Mouse (Mus musculus): Measurements from ENCODE around the gene Appl1. TPM values are rescaled to one million over a fixed set of nuclear protein-coding genes. Genes with fewer than 3 reads are reported as not detected.
"Not testable (repeated sequence)": the region's sequence is repeated elsewhere in the genome, so short reads cannot be mapped to it uniquely, and the experiment has no call there.

Gene Appl1
- polyA plus RNA-seq, 1 experiment from 2014 or later, result 62.6 TPM

DNA sequence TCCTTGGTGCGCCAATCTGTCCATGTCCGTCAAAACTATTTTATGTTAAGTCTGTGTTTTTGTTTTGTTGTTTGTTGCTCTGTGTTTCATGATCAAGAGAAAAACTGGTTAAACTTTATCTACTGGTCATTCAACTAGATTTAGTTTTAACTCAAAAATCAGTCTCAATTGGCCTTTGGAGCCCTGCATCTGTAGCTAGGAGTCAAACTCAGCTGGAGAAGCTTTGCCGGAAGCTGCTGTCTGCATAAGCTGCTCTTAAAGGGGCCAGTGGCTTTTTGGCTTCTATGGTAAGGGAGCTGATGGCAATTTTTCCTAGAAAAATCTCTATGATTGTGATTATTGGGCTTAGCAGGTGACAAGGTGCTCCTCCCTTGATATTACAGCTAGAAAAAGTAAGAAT is 36.1 kb downstream of the Appl1 start:
- Histone ChIP-seq H3K9me3 (ENCODE audit: control insufficient read depth, low read length) (no peaks in the 10 kb centered on the region), H3K36me3 (ENCODE audit: control insufficient read depth, insufficient read depth, low read length) (no peaks in the 10 kb centered on the region), H3K27ac (ENCODE audit: low read depth, low read length) (no peak overlapping the region), H3K27me3 (ENCODE audit: control insufficient read depth, insufficient read depth, low read length) (no peaks in the 10 kb centered on the region), H3K4me1 (replicated peaks; ENCODE audit: control insufficient read depth, insufficient read depth, low read length) (no peaks in the 10 kb centered on the region), H3K4me2 (replicated peaks; ENCODE audit: low read depth, low read length) (no peak overlapping the region), H3K9ac (ENCODE audit: low read depth, low read length) (no peak overlapping the region), H3K4me3 (ENCODE audit: low read depth, low read length) (no peak overlapping the region)
- 89% methylated on average over 3 of the region's 3 CpGs for WGBS
- ATAC-seq (ENCODE audit: low FRiP score) (no peak), DNase-seq (ENCODE audit: low spot score) (no peak)

GRCm38 (mm10) chr14:26923702-26924421 is 47.2 kb downstream of the Appl1 start:
- Histone ChIP-seq H3K27ac (ENCODE audit: low read depth, low read length) (no peak overlapping the region), H3K27me3 (ENCODE audit: control insufficient read depth, insufficient read depth, low read length) (no peaks in the 10 kb centered on the region), H3K9me3 (ENCODE audit: control insufficient read depth, low read length) (no peaks in the 10 kb centered on the region), H3K4me1 (replicated peaks; ENCODE audit: control insufficient read depth, insufficient read depth, low read length) (no peaks in the 10 kb centered on the region), H3K4me3 (ENCODE audit: low read depth, low read length) (no peak overlapping the region), H3K9ac (ENCODE audit: low read depth, low read length) (no peak overlapping the region), H3K4me2 (replicated peaks; ENCODE audit: low read depth, low read length) (no peak overlapping the region), H3K36me3 (ENCODE audit: control insufficient read depth, insufficient read depth, low read length) (0 out of 2 replicates have a peak, but pooled peaks cover 2% of the 10 kb centered on the region)
- ATAC-seq (ENCODE audit: low FRiP score) (no peak), DNase-seq (ENCODE audit: low spot score) (no peak)
- WGBS, result 93% methylated on average over 5 of the region's 5 CpGs

GRCm38 (mm10) chr14:26919310-26919709 is 51.7 kb downstream of the Appl1 start:
- H3K4me2 ChIP-seq (replicated peaks; ENCODE audit: low read depth, low read length), result no peak overlapping the region
- no peaks in the 10 kb centered on the region for H3K4me1 ChIP-seq (replicated peaks; ENCODE audit: control insufficient read depth, insufficient read depth, low read length)
- no peak overlapping the region for H3K9ac ChIP-seq (ENCODE audit: low read depth, low read length)
- 96% methylated on average over 3 of the region's 3 CpGs for WGBS
- 0 out of 2 replicates have a peak, but pooled peaks cover 2% of the 10 kb centered on the region for H3K36me3 ChIP-seq (ENCODE audit: control insufficient read depth, insufficient read depth, low read length)
- ATAC-seq (ENCODE audit: low FRiP score), result no peak
- DNase-seq (ENCODE audit: low spot score), result no peak
- H3K9me3 ChIP-seq (ENCODE audit: control insufficient read depth, low read length), result no peaks in the 10 kb centered on the region
- H3K27ac ChIP-seq (ENCODE audit: low read depth, low read length), result no peak overlapping the region
- no peak overlapping the region for H3K4me3 ChIP-seq (ENCODE audit: low read depth, low read length)
- H3K27me3 ChIP-seq (ENCODE audit: control insufficient read depth, insufficient read depth, low read length), result no peaks in the 10 kb centered on the region

DNA sequence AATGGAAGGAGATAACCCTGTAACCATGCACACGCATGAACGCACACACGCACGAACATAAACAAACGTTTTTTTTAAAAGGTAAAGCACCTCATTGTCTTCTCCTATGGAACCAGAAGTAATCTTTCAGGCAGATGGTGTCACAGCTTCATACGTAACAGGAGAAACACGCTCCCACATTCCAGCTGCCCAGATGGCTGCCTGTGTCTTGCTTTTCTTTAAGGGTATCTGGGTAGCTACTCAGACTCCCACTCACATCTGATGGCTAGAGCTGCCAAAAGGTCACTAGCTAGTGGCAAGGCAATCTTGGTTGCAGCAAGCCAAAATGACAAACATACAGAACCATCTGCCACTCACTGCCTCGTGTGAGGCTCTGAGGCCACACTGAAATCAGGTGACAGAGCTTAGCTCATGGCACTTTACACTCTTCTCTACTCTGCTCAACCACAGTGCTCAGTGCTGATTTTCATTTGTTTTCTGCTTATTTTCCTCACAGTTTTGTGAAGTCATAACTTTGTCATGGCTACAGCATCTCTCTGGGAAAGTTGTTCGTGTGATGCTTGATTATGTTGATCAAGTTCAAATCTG is 57.3 kb downstream of the Appl1 start:
- Histone ChIP-seq H3K27ac (ENCODE audit: low read depth, low read length) (no peak overlapping the region), H3K4me2 (replicated peaks; ENCODE audit: low read depth, low read length) (no peak overlapping the region), H3K4me1 (replicated peaks; ENCODE audit: control insufficient read depth, insufficient read depth, low read length) (0 out of 2 replicates have a peak, but pooled peaks cover 2% of the 10 kb centered on the region), H3K4me3 (ENCODE audit: low read depth, low read length) (no peak overlapping the region), H3K36me3 (ENCODE audit: control insufficient read depth, insufficient read depth, low read length) (no peaks in the 10 kb centered on the region), H3K27me3 (ENCODE audit: control insufficient read depth, insufficient read depth, low read length) (no peaks in the 10 kb centered on the region), H3K9me3 (ENCODE audit: control insufficient read depth, low read length) (no peaks in the 10 kb centered on the region), H3K9ac (ENCODE audit: low read depth, low read length) (no peak overlapping the region)
- WGBS, result 68% methylated on average over 9 of the region's 9 CpGs
- ATAC-seq (ENCODE audit: low FRiP score), result no peak
- peak; percentile 10 for DNase-seq (ENCODE audit: low spot score)

DNA sequence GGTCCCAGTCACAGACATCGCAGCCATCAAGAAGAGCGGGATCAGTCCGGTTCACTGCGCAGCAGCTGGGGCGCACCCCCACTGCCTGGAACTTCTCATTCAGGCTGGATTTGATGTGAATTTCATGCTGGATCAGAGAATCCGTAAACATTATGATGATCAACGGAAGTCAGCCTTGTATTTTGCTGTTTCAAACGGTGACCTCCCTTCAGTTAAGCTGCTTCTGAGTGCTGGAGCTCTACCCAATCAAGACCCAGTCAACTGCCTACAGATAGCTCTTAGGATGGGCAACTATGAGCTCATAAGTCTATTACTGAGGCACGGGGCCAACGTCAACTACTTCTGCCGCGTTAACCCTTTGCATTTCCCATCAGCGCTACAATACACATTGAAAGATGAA is 59.2 kb downstream of the Appl1 start:
- H3K9me3 ChIP-seq (ENCODE audit: control insufficient read depth, low read length), result no peaks in the 10 kb centered on the region
- no peak overlapping the region for H3K4me3 ChIP-seq (ENCODE audit: low read depth, low read length)
- no peak overlapping the region for H3K9ac ChIP-seq (ENCODE audit: low read depth, low read length)
- ATAC-seq (ENCODE audit: low FRiP score) (no peak), DNase-seq (ENCODE audit: low spot score) (no peak)
- H3K27ac ChIP-seq (ENCODE audit: low read depth, low read length), result no peak overlapping the region
- H3K4me2 ChIP-seq (replicated peaks; ENCODE audit: low read depth, low read length), result no peak overlapping the region
- no peaks in the 10 kb centered on the region for H3K36me3 ChIP-seq (ENCODE audit: control insufficient read depth, insufficient read depth, low read length)
- H3K4me1 ChIP-seq (replicated peaks; ENCODE audit: control insufficient read depth, insufficient read depth, low read length), result 0 out of 2 replicates have a peak, but pooled peaks cover 2% of the 10 kb centered on the region
- H3K27me3 ChIP-seq (ENCODE audit: control insufficient read depth, insufficient read depth, low read length), result no peaks in the 10 kb centered on the region
- 95% methylated on average over 13 of the region's 13 CpGs for WGBS

- no peaks in the 10 kb centered on the region for H3K27me3 ChIP-seq (ENCODE audit: control insufficient read depth, insufficient read depth, low read length)
Observed at GRCm38 (mm10) chr14:26911201-26911600, 59.8 kb downstream of the Appl1 start.

GRCm38 (mm10) chr14:26910461-26910860 is 60.6 kb downstream of the Appl1 start:
- H3K27me3 ChIP-seq (ENCODE audit: control insufficient read depth, insufficient read depth, low read length); H3K36me3 ChIP-seq (ENCODE audit: control insufficient read depth, insufficient read depth, low read length); H3K9ac ChIP-seq (ENCODE audit: low read depth, low read length); H3K9me3 ChIP-seq (ENCODE audit: control insufficient read depth, low read length); H3K4me2 ChIP-seq (replicated peaks; ENCODE audit: low read depth, low read length); H3K4me3 ChIP-seq (ENCODE audit: low read depth, low read length); H3K27ac ChIP-seq (ENCODE audit: low read depth, low read length); H3K4me1 ChIP-seq (replicated peaks; ENCODE audit: control insufficient read depth, insufficient read depth, low read length); ATAC-seq (ENCODE audit: low FRiP score); DNase-seq (ENCODE audit: low spot score): not testable (repeated sequence)
- 36% methylated on average over 9 of the region's 9 CpGs for WGBS

More at GRCm38 (mm10) chr14:26911201-26911600, 59.8 kb downstream of the Appl1 start:
- H3K27ac ChIP-seq (ENCODE audit: low read depth, low read length), result no peak overlapping the region
- H3K36me3 ChIP-seq (ENCODE audit: control insufficient read depth, insufficient read depth, low read length), result no peaks in the 10 kb centered on the region
- H3K4me2 ChIP-seq (replicated peaks; ENCODE audit: low read depth, low read length), result no peak overlapping the region
- H3K4me1 ChIP-seq (replicated peaks; ENCODE audit: control insufficient read depth, insufficient read depth, low read length), result 0 out of 2 replicates have a peak, but pooled peaks cover 2% of the 10 kb centered on the region
- ATAC-seq (ENCODE audit: low FRiP score) (no peak), DNase-seq (ENCODE audit: low spot score) (no peak)
- H3K9ac ChIP-seq (ENCODE audit: low read depth, low read length), result no peak overlapping the region
- 83% methylated on average over 6 of the region's 6 CpGs for WGBS
- no peaks in the 10 kb centered on the region for H3K9me3 ChIP-seq (ENCODE audit: control insufficient read depth, low read length)
- H3K4me3 ChIP-seq (ENCODE audit: low read depth, low read length), result no peak overlapping the region

DNA sequence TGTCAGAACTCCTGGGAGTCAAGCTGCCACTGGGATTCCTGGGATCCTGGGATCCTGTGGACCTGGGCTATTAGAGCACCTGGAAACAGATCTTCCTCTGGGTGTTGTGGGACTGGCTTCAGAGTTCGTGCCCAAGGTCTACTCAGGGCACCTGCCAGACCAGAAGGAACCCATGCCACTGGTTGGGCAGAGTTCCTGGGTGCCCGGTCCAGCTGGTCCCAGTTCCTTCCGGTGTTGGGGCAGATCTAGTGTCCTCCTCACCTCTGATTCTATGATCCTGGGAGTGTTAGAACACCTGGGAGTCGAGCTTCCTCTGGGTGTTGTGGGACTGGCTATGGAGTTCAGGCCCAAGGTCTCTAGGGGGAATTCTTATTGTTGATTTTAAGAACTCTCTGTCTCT is 63.6 kb downstream of the Appl1 start:
- no peaks in the 10 kb centered on the region for H3K9me3 ChIP-seq (ENCODE audit: control insufficient read depth, low read length)
- DNase-seq (ENCODE audit: low spot score) (no peak), ATAC-seq (ENCODE audit: low FRiP score) (no peak)
- 84% methylated on average over 4 of the region's 4 CpGs for WGBS
- H3K36me3 ChIP-seq (ENCODE audit: control insufficient read depth, insufficient read depth, low read length), result no peaks in the 10 kb centered on the region
- no peak overlapping the region for H3K9ac ChIP-seq (ENCODE audit: low read depth, low read length)
- H3K4me1 ChIP-seq (replicated peaks; ENCODE audit: control insufficient read depth, insufficient read depth, low read length), result no peaks in the 10 kb centered on the region
- no peaks in the 10 kb centered on the region for H3K27me3 ChIP-seq (ENCODE audit: control insufficient read depth, insufficient read depth, low read length)
- H3K4me3 ChIP-seq (ENCODE audit: low read depth, low read length), result no peak overlapping the region
- no peak overlapping the region for H3K27ac ChIP-seq (ENCODE audit: low read depth, low read length)
- H3K4me2 ChIP-seq (replicated peaks; ENCODE audit: low read depth, low read length), result no peak overlapping the region

- no peaks in the 10 kb centered on the region for H3K9me3 ChIP-seq (ENCODE audit: control insufficient read depth, low read length)
- H3K4me1 ChIP-seq (replicated peaks; ENCODE audit: control insufficient read depth, insufficient read depth, low read length), result no peaks in the 10 kb centered on the region
- no peak for ATAC-seq (ENCODE audit: low FRiP score)
- H3K36me3 ChIP-seq (ENCODE audit: control insufficient read depth, insufficient read depth, low read length), result no peaks in the 10 kb centered on the region
- H3K27ac ChIP-seq (ENCODE audit: low read depth, low read length), result no peak overlapping the region
- H3K4me2 ChIP-seq (replicated peaks; ENCODE audit: low read depth, low read length), result no peak overlapping the region
- DNase-seq (ENCODE audit: low spot score), result no peak
- H3K9ac ChIP-seq (ENCODE audit: low read depth, low read length), result no peak overlapping the region
- WGBS, result 85% methylated on average over 12 of the region's 12 CpGs
- no peaks in the 10 kb centered on the region for H3K27me3 ChIP-seq (ENCODE audit: control insufficient read depth, insufficient read depth, low read length)
- H3K4me3 ChIP-seq (ENCODE audit: low read depth, low read length), result no peak overlapping the region
Observed at GRCm38 (mm10) chr14:26900893-26901292, 70.1 kb downstream of the Appl1 start.

Data from hindbrain, embryonic 11.5 days (tissue).